Mouse (Mus musculus): Measurements from ENCODE around the gene Alcam. TPM values are rescaled to one million over a fixed set of nuclear protein-coding genes. Genes with fewer than 3 reads are reported as not detected.

The Alcam gene
- polyA plus RNA-seq, 1 experiment from 2014 or later, result 40.7 TPM

GRCm38 (mm10) chr16:52399112-52399511 lies 54.8 kb downstream of the Alcam start:
- no peaks in the 10 kb centered on the region for H3K36me3 ChIP-seq (ENCODE audit: control insufficient read depth, insufficient read depth, low read length)
- no peaks in the 10 kb centered on the region for H3K4me1 ChIP-seq (ENCODE audit: control insufficient read depth, insufficient read depth, low read depth, low read length)
- no peak overlapping the region for H3K9ac ChIP-seq (ENCODE audit: low read depth, low read length)
- H3K9me3 ChIP-seq (ENCODE audit: control insufficient read depth, low read length), result no peaks in the 10 kb centered on the region
- no peaks in the 10 kb centered on the region for H3K27me3 ChIP-seq (replicated peaks; ENCODE audit: control insufficient read depth, insufficient read depth, low read length)
- no peak overlapping the region for H3K4me3 ChIP-seq (ENCODE audit: low read length)
- no peak overlapping the region for H3K4me2 ChIP-seq (ENCODE audit: low read length)
- no peak for ATAC-seq
- no peak overlapping the region for H3K27ac ChIP-seq (ENCODE audit: low read depth, low read length)
- 82% methylated on average over 3 of the region's 3 CpGs for WGBS

- WGBS, result 40% methylated on average over 5 of the region's 5 CpGs
- H3K9ac ChIP-seq (ENCODE audit: low read depth, low read length), result no peak overlapping the region
- ATAC-seq, result no peak
- no peak overlapping the region for H3K4me2 ChIP-seq (ENCODE audit: low read length)
- H3K4me1 ChIP-seq (ENCODE audit: control insufficient read depth, insufficient read depth, low read depth, low read length), result 0 out of 2 replicates have a peak, but pooled peaks cover 3% of the 10 kb centered on the region
- no peaks in the 10 kb centered on the region for H3K27me3 ChIP-seq (replicated peaks; ENCODE audit: control insufficient read depth, insufficient read depth, low read length)
- no peaks in the 10 kb centered on the region for H3K9me3 ChIP-seq (ENCODE audit: control insufficient read depth, low read length)
- H3K27ac ChIP-seq (ENCODE audit: low read depth, low read length), result no peak overlapping the region
- H3K4me3 ChIP-seq (ENCODE audit: low read length), result no peak overlapping the region
- no peaks in the 10 kb centered on the region for H3K36me3 ChIP-seq (ENCODE audit: control insufficient read depth, insufficient read depth, low read length)
These were observed 67.0 kb downstream of the Alcam start for GRCm38 (mm10) chr16:52386781-52387300.

GRCm38 (mm10) chr16:52383456-52384185 lies 70.3 kb downstream of the Alcam start:
- peak; percentile 40; the same call in 1 of the 2 replicates for ATAC-seq
- Histone ChIP-seq H3K27ac (ENCODE audit: low read depth, low read length) (no peak overlapping the region), H3K4me1 (ENCODE audit: control insufficient read depth, insufficient read depth, low read depth, low read length) (0 out of 2 replicates have a peak, but pooled peaks cover 3% of the 10 kb centered on the region), H3K9ac (ENCODE audit: low read depth, low read length) (no peak overlapping the region), H3K36me3 (ENCODE audit: control insufficient read depth, insufficient read depth, low read length) (no peaks in the 10 kb centered on the region), H3K9me3 (ENCODE audit: control insufficient read depth, low read length) (no peaks in the 10 kb centered on the region), H3K27me3 (replicated peaks; ENCODE audit: control insufficient read depth, insufficient read depth, low read length) (no peaks in the 10 kb centered on the region), H3K4me3 (ENCODE audit: low read length) (no peak overlapping the region), H3K4me2 (ENCODE audit: low read length) (peak overlapping the region; percentile 24; the same call in 1 of the 2 replicates)
- WGBS, result 42% methylated on average over 13 of the region's 13 CpGs

- no peak overlapping the region for H3K4me2 ChIP-seq (ENCODE audit: low read length)
- H3K4me3 ChIP-seq (ENCODE audit: low read length), result no peak overlapping the region
- H3K27me3 ChIP-seq (replicated peaks; ENCODE audit: control insufficient read depth, insufficient read depth, low read length), result no peaks in the 10 kb centered on the region
- no peaks in the 10 kb centered on the region for H3K36me3 ChIP-seq (ENCODE audit: control insufficient read depth, insufficient read depth, low read length)
- no peak overlapping the region for H3K9ac ChIP-seq (ENCODE audit: low read depth, low read length)
- 0 out of 2 replicates have a peak, but pooled peaks cover 3% of the 10 kb centered on the region for H3K4me1 ChIP-seq (ENCODE audit: control insufficient read depth, insufficient read depth, low read depth, low read length)
- WGBS, result 77% methylated on average over 7 of the region's 7 CpGs
- no peaks in the 10 kb centered on the region for H3K9me3 ChIP-seq (ENCODE audit: control insufficient read depth, low read length)
- H3K27ac ChIP-seq (ENCODE audit: low read depth, low read length), result no peak overlapping the region
- ATAC-seq, result no peak
These were observed 74.9 kb downstream of the Alcam start for GRCm38 (mm10) chr16:52378811-52379597.

GRCm38 (mm10) chr16:52376827-52377226 lies 77.0 kb downstream of the Alcam start:
- H3K27me3 ChIP-seq (replicated peaks; ENCODE audit: control insufficient read depth, insufficient read depth, low read length), result no peaks in the 10 kb centered on the region
- H3K9me3 ChIP-seq (ENCODE audit: control insufficient read depth, low read length), result no peaks in the 10 kb centered on the region
- no peak overlapping the region for H3K9ac ChIP-seq (ENCODE audit: low read depth, low read length)
- 91% methylated on average over 2 of the region's 2 CpGs for WGBS
- no peak overlapping the region for H3K4me3 ChIP-seq (ENCODE audit: low read length)
- no peaks in the 10 kb centered on the region for H3K36me3 ChIP-seq (ENCODE audit: control insufficient read depth, insufficient read depth, low read length)
- H3K27ac ChIP-seq (ENCODE audit: low read depth, low read length), result no peak overlapping the region
- no peak for ATAC-seq
- H3K4me2 ChIP-seq (ENCODE audit: low read length), result no peak overlapping the region
- H3K4me1 ChIP-seq (ENCODE audit: control insufficient read depth, insufficient read depth, low read depth, low read length), result no peaks in the 10 kb centered on the region

GRCm38 (mm10) chr16:52371956-52372355 lies 81.9 kb downstream of the Alcam start:
- no peak overlapping the region for H3K4me2 ChIP-seq (ENCODE audit: low read length)
- H3K27ac ChIP-seq (ENCODE audit: low read depth, low read length), result no peak overlapping the region
- H3K9me3 ChIP-seq (ENCODE audit: control insufficient read depth, low read length), result no peaks in the 10 kb centered on the region
- 83% methylated on average over 2 of the region's 2 CpGs for WGBS
- H3K4me3 ChIP-seq (ENCODE audit: low read length), result no peak overlapping the region
- ATAC-seq, result no peak
- no peak overlapping the region for H3K9ac ChIP-seq (ENCODE audit: low read depth, low read length)
- no peaks in the 10 kb centered on the region for H3K36me3 ChIP-seq (ENCODE audit: control insufficient read depth, insufficient read depth, low read length)
- no peaks in the 10 kb centered on the region for H3K4me1 ChIP-seq (ENCODE audit: control insufficient read depth, insufficient read depth, low read depth, low read length)
- H3K27me3 ChIP-seq (replicated peaks; ENCODE audit: control insufficient read depth, insufficient read depth, low read length), result no peaks in the 10 kb centered on the region

- Histone ChIP-seq H3K4me2 (ENCODE audit: low read length) (no peak overlapping the region), H3K27ac (ENCODE audit: low read depth, low read length) (no peak overlapping the region), H3K4me1 (ENCODE audit: control insufficient read depth, insufficient read depth, low read depth, low read length) (no peaks in the 10 kb centered on the region), H3K4me3 (ENCODE audit: low read length) (no peak overlapping the region), H3K9me3 (ENCODE audit: control insufficient read depth, low read length) (no peaks in the 10 kb centered on the region), H3K36me3 (ENCODE audit: control insufficient read depth, insufficient read depth, low read length) (no peaks in the 10 kb centered on the region), H3K27me3 (replicated peaks; ENCODE audit: control insufficient read depth, insufficient read depth, low read length) (no peaks in the 10 kb centered on the region), H3K9ac (ENCODE audit: low read depth, low read length) (no peak overlapping the region)
- WGBS, result 90% methylated on average over 5 of the region's 5 CpGs
- no peak for ATAC-seq
These were observed 85.4 kb downstream of the Alcam start for GRCm38 (mm10) chr16:52368521-52368920.

GRCm38 (mm10) chr16:52366915-52367314 lies 87.0 kb downstream of the Alcam start:
- ATAC-seq, result no peak
- H3K36me3 ChIP-seq (ENCODE audit: control insufficient read depth, insufficient read depth, low read length), result no peaks in the 10 kb centered on the region
- H3K9me3 ChIP-seq (ENCODE audit: control insufficient read depth, low read length), result no peaks in the 10 kb centered on the region
- no peak overlapping the region for H3K27ac ChIP-seq (ENCODE audit: low read depth, low read length)
- no peaks in the 10 kb centered on the region for H3K4me1 ChIP-seq (ENCODE audit: control insufficient read depth, insufficient read depth, low read depth, low read length)
- no peak overlapping the region for H3K9ac ChIP-seq (ENCODE audit: low read depth, low read length)
- H3K4me2 ChIP-seq (ENCODE audit: low read length), result no peak overlapping the region
- 93% methylated on average over 4 of the region's 4 CpGs for WGBS
- no peaks in the 10 kb centered on the region for H3K27me3 ChIP-seq (replicated peaks; ENCODE audit: control insufficient read depth, insufficient read depth, low read length)
- H3K4me3 ChIP-seq (ENCODE audit: low read length), result no peak overlapping the region

- H3K27me3 ChIP-seq (replicated peaks; ENCODE audit: control insufficient read depth, insufficient read depth, low read length), result no peaks in the 10 kb centered on the region
- H3K4me2 ChIP-seq (ENCODE audit: low read length), result no peak overlapping the region
- no peak for ATAC-seq
- no peak overlapping the region for H3K9ac ChIP-seq (ENCODE audit: low read depth, low read length)
- no peaks in the 10 kb centered on the region for H3K4me1 ChIP-seq (ENCODE audit: control insufficient read depth, insufficient read depth, low read depth, low read length)
- no peaks in the 10 kb centered on the region for H3K36me3 ChIP-seq (ENCODE audit: control insufficient read depth, insufficient read depth, low read length)
- no peak overlapping the region for H3K27ac ChIP-seq (ENCODE audit: low read depth, low read length)
- WGBS, result 62% methylated on average over 4 of the region's 4 CpGs
- no peak overlapping the region for H3K4me3 ChIP-seq (ENCODE audit: low read length)
- no peaks in the 10 kb centered on the region for H3K9me3 ChIP-seq (ENCODE audit: control insufficient read depth, low read length)
These were observed 89.8 kb downstream of the Alcam start for GRCm38 (mm10) chr16:52363944-52364511.
